Mouse (Mus musculus): ENCODE measurements around the gene B230118H07Rik. TPM values are rescaled to one million over a fixed set of nuclear protein-coding genes. Genes with fewer than 3 reads are reported as not detected.

The B230118H07Rik gene
- polyA plus RNA-seq (2015; fragmentation: Nextera tagmentation; extraction: Ambion mirVana): 55.0 and 57.2 TPM in 2 replicates

DNA sequence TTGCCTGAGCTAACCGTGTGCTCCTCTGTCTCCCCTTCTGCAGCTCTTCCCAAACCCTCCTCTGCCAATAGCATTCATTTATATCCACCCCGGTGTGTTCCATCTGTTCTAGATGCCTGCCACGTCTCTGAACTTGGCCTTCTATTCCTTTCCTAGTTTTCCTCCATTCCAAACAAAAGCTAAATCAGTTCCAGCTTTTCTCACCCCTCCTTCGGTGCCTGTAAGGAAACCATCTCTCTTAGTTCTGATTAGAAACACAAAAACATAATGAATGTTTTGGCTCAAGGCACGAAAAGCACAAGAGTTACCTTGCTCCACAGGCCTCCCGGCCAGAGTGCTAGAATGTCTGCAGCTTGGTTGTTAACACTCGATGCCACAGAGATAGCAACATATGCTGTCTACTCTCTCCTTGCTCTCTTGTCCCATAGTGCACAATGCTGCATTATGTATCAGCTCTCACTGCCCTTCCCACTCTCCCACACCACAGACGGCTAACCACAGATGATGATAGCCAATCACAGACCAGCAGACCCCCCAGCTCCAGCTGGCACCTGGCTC lies at the start of gene B230118H07Rik, which contains the start of gene Rag1:
B230118H07Rik (minus strand) TSS at position 419 of the 558 bp plus-strand sequence.
Rag1 (minus strand) TSS at position 388 of the 558 bp plus-strand sequence.
- no peak for ATAC-seq (ENCODE audit: insufficient number of reproducible peaks, low FRiP score, low TSS enrichment, low read depth)
- WGBS: 18% methylated on average over 8 of the region's 8 CpGs
- Histone ChIP-seq H3K36me3 (no peaks in the 10 kb centered on the region), H3K9ac (no peak within 1 kb of the TSS), H3K9me3 (replicated peaks) (no peaks in the 10 kb centered on the region), H3K4me2 (replicated peaks) (peak within 1 kb of the TSS; percentile 31), H3K4me3 (replicated peaks) (no peak within 1 kb of the TSS), H3K27me3 (no peaks in the 10 kb centered on the region), H3K4me1 (0 out of 2 replicates have a peak, but pooled peaks cover 4% of the 10 kb centered on the region), H3K27ac (replicated peaks) (0 out of 2 replicates have a peak within 1 kb of the TSS, but pooled peaks have one; percentile 30)

- no peaks in the 10 kb centered on the region for H3K9me3 ChIP-seq (replicated peaks)
- H3K4me3 ChIP-seq (replicated peaks): no peak overlapping the region
- WGBS: 90% methylated on average over 7 of the region's 7 CpGs
- H3K9ac ChIP-seq: no peak overlapping the region
- no peak overlapping the region for H3K27ac ChIP-seq (replicated peaks)
- no peak overlapping the region for H3K4me2 ChIP-seq (replicated peaks)
- ATAC-seq (ENCODE audit: insufficient number of reproducible peaks, low FRiP score, low TSS enrichment, low read depth): no peak
- 0 out of 2 replicates have a peak, but pooled peaks cover 3% of the 10 kb centered on the region for H3K4me1 ChIP-seq
- no peaks in the 10 kb centered on the region for H3K27me3 ChIP-seq
- peaks cover 51% of the 10 kb centered on the region for H3K36me3 ChIP-seq
These were observed 46.3 kb upstream of the B230118H07Rik start for GRCm38 (mm10) chr2:101695584-101695983.

GRCm38 (mm10) chr2:101693577-101694215 lies 44.4 kb upstream of the B230118H07Rik start:
- H3K36me3 ChIP-seq: peaks cover 55% of the 10 kb centered on the region
- no peaks in the 10 kb centered on the region for H3K27me3 ChIP-seq
- no peak overlapping the region for H3K4me2 ChIP-seq (replicated peaks)
- no peak overlapping the region for H3K27ac ChIP-seq (replicated peaks)
- H3K9me3 ChIP-seq (replicated peaks): no peaks in the 10 kb centered on the region
- H3K4me3 ChIP-seq (replicated peaks): no peak overlapping the region
- H3K4me1 ChIP-seq: no peaks in the 10 kb centered on the region
- 54% methylated on average over 5 of the region's 5 CpGs for WGBS
- no peak for ATAC-seq (ENCODE audit: insufficient number of reproducible peaks, low FRiP score, low TSS enrichment, low read depth)
- H3K9ac ChIP-seq: no peak overlapping the region

- Histone ChIP-seq H3K27me3 (no peaks in the 10 kb centered on the region), H3K4me3 (replicated peaks) (no peak overlapping the region), H3K27ac (replicated peaks) (no peak overlapping the region), H3K36me3 (peaks cover 50% of the 10 kb centered on the region), H3K9ac (no peak overlapping the region), H3K4me1 (no peaks in the 10 kb centered on the region), H3K9me3 (replicated peaks) (no peaks in the 10 kb centered on the region), H3K4me2 (replicated peaks) (no peak overlapping the region)
- 73% methylated on average over 4 of the region's 4 CpGs for WGBS
- ATAC-seq (ENCODE audit: insufficient number of reproducible peaks, low FRiP score, low TSS enrichment, low read depth): no peak
These were observed 43.7 kb upstream of the B230118H07Rik start for GRCm38 (mm10) chr2:101693043-101693442.

DNA sequence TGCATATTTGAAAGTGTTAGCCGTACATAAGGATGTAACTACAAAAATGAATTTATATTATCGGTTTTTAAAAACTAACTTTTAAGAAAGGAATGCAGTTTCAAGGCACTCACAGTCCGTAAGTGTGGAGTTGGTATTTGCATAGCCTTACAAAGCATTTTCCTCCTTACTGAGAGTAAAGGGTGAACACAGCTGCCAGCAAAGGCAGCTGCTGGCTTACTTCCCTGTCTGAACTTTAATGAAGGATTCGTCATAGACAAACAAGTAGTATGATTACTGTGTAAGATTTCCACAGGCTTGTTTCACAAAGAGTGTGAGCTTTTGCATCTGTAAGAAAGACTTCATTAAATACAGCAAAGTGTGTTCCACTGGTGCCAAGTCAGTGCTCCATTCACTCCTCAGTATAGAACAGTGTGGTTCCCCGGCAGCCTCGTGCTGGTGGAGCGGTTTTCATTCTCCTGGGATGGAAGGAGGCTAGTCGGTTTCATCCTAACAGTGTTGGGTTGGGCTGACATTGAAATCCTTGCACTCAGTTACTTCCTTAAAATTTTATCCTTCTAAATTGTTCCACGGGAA lies 41.0 kb upstream of the B230118H07Rik start:
- Histone ChIP-seq H3K27ac (replicated peaks) (no peak overlapping the region), H3K9me3 (replicated peaks) (no peaks in the 10 kb centered on the region), H3K4me3 (replicated peaks) (no peak overlapping the region), H3K4me1 (no peaks in the 10 kb centered on the region), H3K27me3 (no peaks in the 10 kb centered on the region), H3K36me3 (peaks cover 47% of the 10 kb centered on the region), H3K9ac (no peak overlapping the region), H3K4me2 (replicated peaks) (no peak overlapping the region)
- 88% methylated on average over 9 of the region's 9 CpGs for WGBS
- ATAC-seq (ENCODE audit: insufficient number of reproducible peaks, low FRiP score, low TSS enrichment, low read depth): no peak

GRCm38 (mm10) chr2:101688011-101688410 lies 38.7 kb upstream of the B230118H07Rik start:
- Histone ChIP-seq H3K4me1 (no peaks in the 10 kb centered on the region), H3K4me3 (replicated peaks) (no peak overlapping the region), H3K9ac (no peak overlapping the region), H3K4me2 (replicated peaks) (no peak overlapping the region), H3K27ac (replicated peaks) (no peak overlapping the region), H3K27me3 (no peaks in the 10 kb centered on the region), H3K9me3 (replicated peaks) (no peaks in the 10 kb centered on the region), H3K36me3 (peaks cover 53% of the 10 kb centered on the region)
- WGBS: 87% methylated on average over 5 of the region's 5 CpGs
- ATAC-seq (ENCODE audit: insufficient number of reproducible peaks, low FRiP score, low TSS enrichment, low read depth): no peak

- H3K27me3 ChIP-seq: no peaks in the 10 kb centered on the region
- no peak overlapping the region for H3K4me3 ChIP-seq (replicated peaks)
- 87% methylated on average over 12 of the region's 12 CpGs for WGBS
- ATAC-seq (ENCODE audit: insufficient number of reproducible peaks, low FRiP score, low TSS enrichment, low read depth): no peak
- no peak overlapping the region for H3K4me2 ChIP-seq (replicated peaks)
- H3K4me1 ChIP-seq: peaks cover 4% of the 10 kb centered on the region
- no peaks in the 10 kb centered on the region for H3K9me3 ChIP-seq (replicated peaks)
- H3K27ac ChIP-seq (replicated peaks): no peak overlapping the region
- no peak overlapping the region for H3K9ac ChIP-seq
- peaks cover 35% of the 10 kb centered on the region for H3K36me3 ChIP-seq
These were observed 35.1 kb upstream of the B230118H07Rik start for GRCm38 (mm10) chr2:101684421-101684820.

DNA sequence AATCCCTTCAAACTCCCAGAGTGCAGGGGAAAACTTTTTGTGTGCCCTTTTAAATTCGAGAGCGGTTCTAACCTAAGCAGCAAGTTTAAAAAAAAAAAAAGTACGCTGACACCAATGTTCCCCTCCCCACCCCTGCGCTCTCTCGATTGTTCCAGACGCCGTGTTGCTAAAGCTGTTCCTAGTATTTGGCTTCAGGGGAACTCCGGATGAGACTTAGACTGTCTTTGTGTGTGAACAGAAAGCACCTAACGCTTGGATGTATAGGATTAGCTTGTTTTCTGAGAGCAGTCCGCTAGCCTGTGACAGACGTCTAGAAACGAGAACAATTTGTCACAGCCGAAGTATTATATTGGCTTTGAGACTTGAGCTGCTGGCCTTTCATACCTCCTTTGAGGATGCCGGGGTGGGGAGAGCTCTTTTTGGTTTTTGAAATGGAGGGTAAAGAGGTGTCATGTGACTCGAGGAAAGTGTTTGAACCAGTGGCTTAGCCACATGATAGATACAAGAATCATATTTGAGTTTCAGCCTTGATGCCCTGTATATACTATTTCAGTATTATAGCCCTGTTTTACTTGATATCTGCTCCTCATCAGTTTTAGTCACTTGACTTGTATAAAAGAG lies 29.9 kb upstream of the B230118H07Rik start:
- H3K9ac ChIP-seq: peak overlapping the region; percentile 88
- H3K4me2 ChIP-seq (replicated peaks): peak overlapping the region; percentile 79
- no peak overlapping the region for H3K27ac ChIP-seq (replicated peaks)
- peaks cover 8% of the 10 kb centered on the region for H3K4me1 ChIP-seq
- WGBS: 1% methylated on average over 15 of the region's 15 CpGs
- peak overlapping the region; percentile 91 for H3K4me3 ChIP-seq (replicated peaks)
- no peaks in the 10 kb centered on the region for H3K9me3 ChIP-seq (replicated peaks)
- no peaks in the 10 kb centered on the region for H3K27me3 ChIP-seq
- peaks cover 6% of the 10 kb centered on the region; the same call in 1 of the 2 replicates for H3K36me3 ChIP-seq
- no peak for ATAC-seq (ENCODE audit: insufficient number of reproducible peaks, low FRiP score, low TSS enrichment, low read depth)

GRCm38 (mm10) chr2:101678236-101679021 lies 29.1 kb upstream of the B230118H07Rik start, which contains the start of gene Traf6:
Gene Traf6 (plus strand): TSS chr2:101678429.
- WGBS: under 1% methylated on average over 68 of the region's 68 CpGs
- Histone ChIP-seq H3K4me1 (peaks cover 8% of the 10 kb centered on the region), H3K27ac (replicated peaks) (peak within 1 kb of the TSS; percentile 60; the same call in 1 of the 2 replicates), H3K36me3 (no peaks in the 10 kb centered on the region), H3K9me3 (replicated peaks) (no peaks in the 10 kb centered on the region), H3K27me3 (no peaks in the 10 kb centered on the region), H3K4me3 (replicated peaks) (peak within 1 kb of the TSS; percentile 91), H3K4me2 (replicated peaks) (peak within 1 kb of the TSS; percentile 79), H3K9ac (peak within 1 kb of the TSS; percentile 88)
- ATAC-seq (ENCODE audit: insufficient number of reproducible peaks, low FRiP score, low TSS enrichment, low read depth): peak; percentile 88

DNA sequence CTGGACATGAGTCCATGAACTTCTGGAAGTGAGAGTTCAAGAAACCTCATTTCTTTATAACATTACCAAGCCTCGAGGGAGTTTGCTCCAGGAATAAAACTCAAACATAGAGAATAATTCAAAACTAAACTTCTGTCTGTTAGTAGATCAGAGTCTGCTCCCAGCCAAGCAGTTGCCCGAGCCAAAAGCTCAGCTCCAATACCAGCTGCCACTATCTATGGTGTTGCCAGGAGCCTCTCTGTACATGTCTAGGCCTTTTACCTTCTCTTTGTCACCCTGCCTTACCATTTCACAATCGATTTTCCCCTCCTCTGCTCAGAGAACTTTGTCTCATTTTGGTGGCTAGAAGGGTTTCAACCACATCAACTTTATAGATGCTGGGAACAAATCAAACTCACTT lies 24.2 kb upstream of the B230118H07Rik start:
- no peaks in the 10 kb centered on the region for H3K9me3 ChIP-seq (replicated peaks)
- no peak for ATAC-seq (ENCODE audit: insufficient number of reproducible peaks, low FRiP score, low TSS enrichment, low read depth)
- no peak overlapping the region for H3K9ac ChIP-seq
- no peak overlapping the region for H3K27ac ChIP-seq (replicated peaks)
- no peak overlapping the region for H3K4me2 ChIP-seq (replicated peaks)
- 67% methylated on average over 3 of the region's 3 CpGs for WGBS
- no peaks in the 10 kb centered on the region for H3K27me3 ChIP-seq
- no peaks in the 10 kb centered on the region for H3K4me1 ChIP-seq
- no peaks in the 10 kb centered on the region for H3K36me3 ChIP-seq
- no peak overlapping the region for H3K4me3 ChIP-seq (replicated peaks)

Measured in embryonic facial prominence, embryonic 15.5 days (tissue).